Mouse (Mus musculus): ENCODE measurements around the gene Tmem163.

GRCm38 (mm10) chr1:127625577-127626362 lies 53.6 kb downstream of the Tmem163 start:
- TF ChIP-seq CTCF (conservative IDR thresholded peaks at IDR 0.05; ENCODE audit: low read length): no peak
- no peak for TF ChIP-seq POU5F1 (IDR thresholded peaks at IDR 0.05; ENCODE audit: borderline replicate concordance, low read length)
